Mouse (Mus musculus) T-cell, adult 66 days (primary cell): Measurements from ENCODE around the gene Asb7. TPM values are rescaled to one million over a fixed set of nuclear protein-coding genes. Genes with fewer than 3 reads are reported as not detected.

ENCODE experiments used
- total RNA-seq, 2 experiments: library from RNA; stranded (reverse); gene quantifications; 3 replicates in 1 of 2; 4 replicates in 1 of 2; pipeline ENCODE4 v1.2.4; 2023

Gene Asb7
- total RNA-seq, result 10 to 100 TPM; 12.7 to 16.8 TPM

GRCm38 (mm10) chr7:66689294-66689619 lies at the start of gene Asb7:
Gene Asb7, minus strand, starts transcription at chr7:66689596.

GRCm38 (mm10) chr7:66689620-66690360 lies 394 bp upstream of the Asb7 start, which contains the start of gene Lins1:
Gene Lins1, plus strand, starts transcription at chr7:66689889.

Other genes with a start within 250 kb of the Asb7 start
- 10 to 100 TPM in 1 of 2 experiments, 1 to 10 TPM in 1; 8.7 to 10.5 TPM for gene Lins1, start 293 bp upstream of the Asb7 start, total RNA-seq
- not detected for gene Cers3, start 53.9 kb upstream of the Asb7 start, total RNA-seq
- 1 to 10 TPM; 2.1 to 2.9 TPM for gene Adamts17, start 150.1 kb upstream of the Asb7 start, total RNA-seq